Mouse (Mus musculus) left cerebral cortex, postnatal 4 days (tissue): ENCODE data around the gene Cul4b. TPM values are rescaled to one million over a fixed set of nuclear protein-coding genes. Genes with fewer than 3 reads are reported as not detected.
"Not testable (repeated sequence)": the region's sequence is repeated elsewhere in the genome, so short reads cannot be mapped to it uniquely, and the experiment has no call there.

Experiments used
- DNase-seq: peaks from one replicate; pipeline ENCODE4 v3.0.0-alpha.2; 2022
- intact Hi-C: fragments of 180-260 bp; cut with DNase I; formaldehyde crosslinking; loops from one replicate; pipeline ENCODE4 v1.15.1; 2025
- total RNA-seq, 2 experiments: library from RNA; stranded (reverse); gene quantifications; 2 replicates each; pipeline ENCODE4 v1.2.3; 2021

Cul4b gene
- 10 to 100 TPM; 34.2 to 37.8 TPM for total RNA-seq

DNA sequence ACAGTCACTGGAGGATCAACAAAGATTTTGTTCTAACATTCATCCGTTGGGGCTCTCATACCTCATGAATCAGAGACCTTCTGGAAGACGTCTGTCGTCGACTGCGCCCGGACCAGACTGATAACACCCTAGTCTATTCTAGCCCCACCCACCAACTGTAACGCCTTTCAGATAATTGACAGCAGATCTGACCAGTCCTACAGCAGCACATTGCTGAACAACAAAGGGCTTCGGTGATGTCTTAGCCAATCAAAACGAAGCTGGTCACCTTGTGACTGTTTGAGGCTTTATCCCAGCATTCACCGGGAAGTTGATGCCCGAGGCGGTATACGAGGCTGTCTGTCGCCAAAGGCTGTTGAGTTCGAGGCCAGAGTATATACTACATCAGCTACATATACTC, at the start of gene Cul4b:
Gene Cul4b (minus strand): TSS at position 119 of the 400 bp plus-strand sequence.
- intact Hi-C loops: no loop called here
- DNase-seq: no peak

DNA sequence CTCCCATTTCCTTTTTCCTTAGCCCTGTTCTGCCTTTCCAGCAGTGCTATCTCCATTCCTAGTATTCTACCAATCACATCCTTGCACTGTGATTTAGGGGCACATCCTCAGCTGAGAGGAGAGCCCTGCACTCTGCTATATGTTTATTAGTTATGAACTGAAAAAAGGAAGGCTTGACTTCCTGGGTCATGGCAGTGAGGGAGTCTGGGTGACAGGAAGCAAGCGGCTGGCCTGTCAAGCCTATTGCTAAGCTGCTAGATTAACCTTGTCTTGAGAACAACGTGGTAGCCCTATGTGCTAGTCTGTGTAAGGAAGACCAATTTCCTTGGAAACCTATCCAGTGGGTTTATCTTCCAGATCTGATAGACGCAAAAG, 25.0 kb upstream of the Cul4b start:
- DNase-seq: peak; percentile 8
- intact Hi-C loops: no loop called here

DNA sequence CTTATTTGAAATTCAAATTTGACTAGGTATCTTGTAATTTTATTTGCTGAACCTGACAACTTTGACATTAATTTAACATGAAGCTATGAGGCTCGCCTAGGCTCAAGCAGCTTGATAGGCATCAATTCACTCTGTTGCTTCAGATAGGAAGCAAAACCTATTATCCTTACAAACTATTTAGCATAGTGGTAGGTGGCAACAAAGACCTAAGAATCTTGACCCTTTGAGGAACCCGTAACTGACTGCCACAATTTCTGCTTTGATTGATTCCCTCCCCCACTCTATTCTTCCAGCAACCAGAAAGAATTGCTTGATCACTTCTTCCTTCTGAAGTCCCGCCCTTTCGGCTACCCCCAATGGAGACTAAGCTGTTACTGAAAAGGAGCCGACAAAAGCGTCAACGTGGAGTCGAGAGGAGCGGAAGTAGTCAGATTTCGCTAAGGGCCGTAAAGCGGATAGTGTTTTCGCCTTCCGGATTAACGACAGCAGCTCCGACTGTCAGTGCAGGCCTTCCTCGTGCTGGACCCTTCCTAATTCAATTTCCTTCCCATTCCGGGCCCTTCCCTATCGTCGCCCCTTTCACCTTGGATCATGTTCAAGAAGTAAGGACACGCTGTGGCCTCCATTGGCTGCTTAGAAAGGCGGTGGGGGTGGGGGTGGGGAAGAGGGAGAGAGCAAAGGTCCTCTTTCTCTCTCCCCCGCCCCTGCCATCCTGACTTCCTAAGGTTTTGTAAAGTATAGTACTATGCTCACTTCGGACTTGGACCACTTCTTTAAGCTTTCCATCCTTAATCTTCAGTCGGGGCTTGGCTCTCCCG, 24.4 kb upstream of the Cul4b start, which contains the start of gene Mcts1:
Gene Mcts1 (plus strand): TSS at position 402 of the 818 bp plus-strand sequence.
- DNase-seq: peak; percentile 74
- intact Hi-C loops: no loop called here

DNA sequence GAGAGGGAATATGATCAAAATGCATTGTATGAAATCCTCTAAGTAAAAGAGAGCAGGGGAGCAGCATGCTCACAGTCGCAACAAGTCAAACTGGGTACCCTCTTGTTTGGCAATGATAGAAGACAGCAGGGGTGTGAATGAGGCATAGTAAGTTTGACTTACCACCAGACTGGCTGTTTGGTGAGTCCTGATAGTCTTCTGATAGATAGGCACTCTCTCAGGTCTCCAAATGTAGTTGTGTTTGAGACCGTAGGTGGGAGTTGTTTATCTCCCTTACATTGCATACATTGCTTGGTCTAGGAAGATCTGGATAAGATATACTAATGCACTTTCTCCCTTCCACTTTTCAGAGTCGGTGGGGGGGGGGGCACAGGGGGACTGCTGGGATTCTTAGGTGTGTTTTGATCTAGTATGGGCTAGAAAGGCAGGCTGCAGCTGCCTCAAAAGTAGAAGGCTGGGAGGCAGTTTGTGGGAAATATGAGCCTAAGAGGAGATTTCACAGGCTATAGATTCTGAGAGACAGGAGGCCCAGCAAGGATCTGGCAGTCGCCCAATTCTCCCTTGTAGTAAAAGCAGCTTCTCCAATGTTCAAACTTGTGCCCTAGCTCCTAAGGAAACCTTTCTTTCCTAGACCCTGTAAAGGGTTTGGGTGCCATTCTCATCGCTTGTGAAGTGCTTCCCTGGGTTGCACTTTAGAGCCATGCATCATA, 17.3 kb upstream of the Cul4b start:
- DNase-seq: peak; percentile 16
- intact Hi-C loops: no loop called here

DNA sequence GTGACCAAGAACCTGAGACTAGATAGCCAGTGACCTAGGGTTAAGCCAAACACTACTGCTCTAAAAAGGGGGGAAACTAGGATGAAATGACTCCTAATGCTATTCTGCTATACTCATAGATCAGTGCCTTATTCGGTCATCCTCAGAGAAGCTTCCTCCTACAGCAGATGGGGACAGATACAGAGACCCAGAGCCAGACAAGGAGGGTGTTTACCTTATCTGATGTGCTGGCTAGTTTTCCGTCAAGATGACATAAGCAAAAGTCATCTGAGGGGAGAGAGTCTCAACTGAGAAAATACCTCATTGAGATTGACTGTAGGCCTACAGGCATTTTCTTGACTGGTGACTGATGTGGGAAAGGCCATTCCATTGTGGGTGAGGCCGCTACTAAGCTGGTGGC, 15.8 kb upstream of the Cul4b start:
- intact Hi-C loops: no loop called here
- no peak for DNase-seq

DNA sequence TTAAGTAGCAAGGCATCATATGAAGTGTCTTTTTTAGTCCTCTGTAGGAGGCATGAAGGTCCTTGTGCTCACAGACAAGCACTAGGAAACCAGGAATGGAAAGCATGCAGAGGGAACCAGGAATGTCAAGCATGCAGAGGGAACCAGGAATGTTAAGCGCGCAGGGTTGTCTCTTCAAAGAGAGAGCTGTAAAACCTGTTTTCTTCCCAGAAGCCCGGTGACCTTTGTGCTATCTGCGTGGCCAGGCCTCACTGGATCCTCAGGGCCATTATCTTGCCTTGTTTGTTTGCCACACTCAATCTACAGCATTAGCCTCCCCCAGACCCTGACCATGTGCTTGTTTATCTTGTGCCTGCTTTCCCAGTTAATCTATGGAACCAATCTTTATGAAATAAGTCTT, 13.8 kb upstream of the Cul4b start:
- intact Hi-C loops: no loop called here
- DNase-seq: no peak

DNA sequence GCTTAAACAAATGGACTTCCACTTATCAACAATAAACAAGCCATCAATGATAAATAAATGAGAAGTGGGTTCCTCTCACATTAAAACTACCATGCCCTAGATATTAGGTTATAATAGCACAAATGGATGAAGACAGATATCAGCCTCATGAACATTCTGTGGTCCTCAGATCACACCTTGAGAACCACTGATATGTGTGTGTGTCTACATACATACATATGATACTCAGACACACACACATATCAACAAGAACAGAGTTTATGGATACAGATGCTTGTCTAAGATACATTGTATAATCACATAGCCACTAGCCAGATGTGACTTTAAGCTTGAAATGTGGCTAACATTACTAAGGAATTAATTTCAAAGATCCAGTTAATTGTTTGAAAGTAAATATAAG, 7.3 kb upstream of the Cul4b start:
- no peak for DNase-seq
- intact Hi-C loops: no loop called here

DNA sequence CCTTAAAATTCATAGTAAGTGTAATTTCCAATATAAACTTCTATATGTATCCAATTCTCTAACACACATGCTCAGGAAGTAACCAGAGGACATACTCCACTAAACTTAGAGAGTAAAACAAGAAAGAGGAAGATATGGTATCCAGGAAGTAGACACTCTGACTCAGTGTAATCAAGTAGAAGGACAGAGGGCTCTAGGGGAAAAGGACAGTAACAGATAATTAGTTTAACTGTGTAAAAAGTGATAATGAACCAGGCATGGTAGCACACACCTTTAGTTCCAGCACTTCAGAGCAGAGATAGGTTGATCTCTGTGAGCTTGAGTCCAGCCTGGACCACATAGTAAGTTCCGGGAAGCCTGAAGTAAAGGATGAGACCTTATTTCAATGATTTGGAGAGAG, 5.1 kb upstream of the Cul4b start:
- DNase-seq: no peak
- intact Hi-C loops: no loop called here

DNA sequence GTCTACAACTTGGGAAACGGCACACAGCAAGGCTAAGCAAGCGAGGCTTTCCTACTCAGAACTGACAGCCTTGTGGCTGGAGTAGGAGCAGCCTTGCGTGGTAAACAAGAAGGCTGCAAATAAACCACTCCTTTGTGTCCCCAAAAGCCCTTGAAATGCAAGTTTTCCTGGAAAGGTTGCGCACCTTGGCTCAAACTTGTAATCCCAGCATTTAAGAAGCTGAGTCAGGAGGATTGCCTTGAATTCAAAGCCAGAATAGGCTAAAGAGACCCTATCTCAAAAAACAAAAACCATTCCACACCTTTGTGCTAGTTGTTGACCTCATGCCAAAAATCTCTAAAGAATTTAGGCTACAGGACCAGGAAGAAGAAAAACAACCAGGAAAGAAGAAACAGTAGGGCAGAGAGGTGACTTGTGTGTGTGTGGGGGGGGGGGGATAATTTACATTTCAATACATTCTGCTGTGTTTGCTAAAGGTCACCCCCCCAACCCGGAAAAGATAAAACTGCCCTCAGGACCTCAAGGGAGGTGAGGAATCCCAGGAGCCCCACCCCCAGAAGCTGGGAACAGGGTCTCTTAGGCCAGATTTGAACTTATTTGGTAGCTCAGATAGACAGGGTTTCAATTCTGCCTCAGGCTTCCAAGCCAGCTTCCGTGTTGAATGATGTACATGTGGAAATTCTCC, 9.3 kb downstream of the Cul4b start:
- intact Hi-C loops: no loop called here
- DNase-seq: no peak

DNA sequence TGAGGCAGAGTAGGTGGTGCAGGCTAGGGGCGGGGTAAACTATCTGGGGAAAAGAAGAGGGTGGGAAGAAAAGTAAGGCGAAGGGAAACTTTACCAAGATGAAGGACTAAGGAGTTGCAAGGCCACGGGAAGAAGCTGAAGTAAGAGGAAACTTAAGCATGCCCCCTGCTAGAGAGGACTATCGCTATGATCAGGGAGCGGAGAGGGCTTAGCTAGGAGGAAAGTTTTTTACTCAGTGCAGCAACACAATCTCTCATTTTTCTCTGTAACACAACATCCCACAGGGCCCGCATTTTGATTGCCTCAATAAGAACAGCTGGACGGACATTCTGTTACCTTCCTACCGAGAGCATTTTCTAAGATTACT, 10.8 kb downstream of the Cul4b start:
- intact Hi-C loops: no loop called here
- no peak for DNase-seq

DNA sequence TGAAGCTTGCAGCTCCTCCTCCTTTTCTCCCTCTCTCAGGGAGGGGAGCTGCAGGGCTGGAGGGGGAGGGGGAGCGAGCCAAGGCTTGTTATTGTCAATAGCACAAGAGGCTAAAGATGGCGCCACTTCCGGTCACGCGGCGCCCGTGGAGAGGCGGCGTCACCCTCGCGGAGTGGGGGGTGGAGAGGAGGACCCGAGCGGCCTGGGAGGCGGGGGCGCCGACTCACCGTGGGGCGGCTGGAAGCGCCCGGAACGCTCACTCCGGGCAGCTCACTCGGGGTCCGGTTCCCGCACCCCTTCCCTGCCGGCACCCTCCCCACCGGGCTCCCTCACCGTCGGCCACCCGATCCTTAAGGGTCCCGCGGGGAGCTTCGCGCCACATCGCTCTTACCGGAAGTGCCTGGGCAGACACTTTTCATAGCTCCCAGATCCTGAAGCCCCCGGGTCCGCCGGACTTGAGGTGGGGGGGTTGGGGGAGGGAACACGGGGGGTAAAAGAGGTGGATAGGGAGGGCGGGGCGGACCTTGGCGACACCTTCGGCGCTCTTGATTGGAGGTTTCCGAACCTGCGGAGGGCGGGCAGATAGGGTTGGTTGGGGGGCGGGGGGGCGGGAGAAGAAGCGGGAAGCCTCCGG, 11.3 kb downstream of the Cul4b start:
- DNase-seq: peak; percentile 90

DNA sequence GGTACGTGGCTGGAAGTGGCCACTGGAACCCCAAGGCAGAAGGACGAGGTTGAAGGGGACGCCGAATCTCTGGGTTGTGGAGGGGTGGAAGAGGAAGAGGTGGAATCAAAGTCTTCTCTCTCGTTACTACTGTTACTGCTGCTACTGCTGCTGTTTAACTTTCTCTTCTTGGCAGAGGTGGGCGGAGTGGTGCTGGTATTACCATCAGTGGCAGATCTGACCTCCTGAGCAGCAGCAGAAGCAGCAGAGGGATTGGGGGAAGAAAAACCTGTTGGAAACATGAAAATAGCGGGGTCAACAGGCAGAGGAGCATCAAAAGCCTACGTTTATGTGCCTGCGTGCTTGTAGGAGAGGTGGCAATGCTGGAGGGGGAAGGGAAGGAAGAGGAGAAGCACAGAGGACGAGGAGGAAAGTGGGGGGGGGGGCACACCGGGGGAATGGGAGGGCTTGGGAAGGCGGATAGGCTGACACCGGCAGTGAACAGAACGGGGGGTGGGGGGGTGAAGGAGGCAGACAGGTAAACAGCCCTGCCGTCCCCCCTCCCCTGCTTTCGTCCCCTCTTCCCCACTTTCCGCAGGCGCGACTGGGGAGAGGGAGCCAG, 12.0 kb downstream of the Cul4b start:
- no peak for DNase-seq
- intact Hi-C loops: no loop called here

More for the DNA sequence above, 11.3 kb downstream of the Cul4b start:
- intact Hi-C loops: no loop called here

DNA sequence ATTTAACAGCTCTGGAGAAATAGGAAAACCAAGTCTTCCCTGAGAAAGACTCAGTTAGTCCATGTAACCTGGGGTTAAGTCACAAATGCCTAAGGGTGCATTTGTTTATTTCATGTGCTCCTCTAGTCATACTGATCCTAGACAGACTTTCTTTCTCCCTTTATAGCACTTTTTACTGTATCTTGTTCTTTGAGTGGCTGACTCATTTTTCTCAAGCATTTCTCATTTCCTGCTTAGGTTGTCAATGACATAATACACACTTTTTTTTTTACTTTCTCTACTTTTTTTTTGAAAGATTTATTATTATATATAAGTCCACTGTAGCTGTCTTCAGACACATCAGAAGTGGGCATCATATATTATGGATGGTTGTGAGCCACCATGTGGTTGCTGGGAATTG, 22.7 kb downstream of the Cul4b start:
- DNase-seq: no peak
- intact Hi-C loops: no loop called here

DNA sequence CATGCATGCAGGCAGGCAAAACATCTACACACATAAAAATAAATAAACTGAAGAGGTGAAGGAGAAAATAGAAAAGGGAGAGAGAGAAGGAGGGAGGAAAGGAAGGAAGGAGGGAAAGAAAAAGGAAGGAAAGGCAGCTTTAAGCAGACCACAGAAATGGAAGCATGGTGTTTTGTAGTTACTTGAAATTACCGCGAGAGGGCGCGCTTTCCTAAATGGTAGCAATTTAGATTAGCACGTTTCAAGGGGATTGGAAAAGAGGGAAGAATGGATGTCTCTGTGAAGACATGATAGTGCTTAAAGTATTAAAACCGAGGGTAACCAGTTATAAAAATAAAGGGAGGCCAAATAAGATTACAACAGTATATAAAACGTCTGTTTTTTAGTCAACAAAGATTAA, 61.4 kb downstream of the Cul4b start:
- DNase-seq: peak; percentile 35
- intact Hi-C loops: no loop called here

DNA sequence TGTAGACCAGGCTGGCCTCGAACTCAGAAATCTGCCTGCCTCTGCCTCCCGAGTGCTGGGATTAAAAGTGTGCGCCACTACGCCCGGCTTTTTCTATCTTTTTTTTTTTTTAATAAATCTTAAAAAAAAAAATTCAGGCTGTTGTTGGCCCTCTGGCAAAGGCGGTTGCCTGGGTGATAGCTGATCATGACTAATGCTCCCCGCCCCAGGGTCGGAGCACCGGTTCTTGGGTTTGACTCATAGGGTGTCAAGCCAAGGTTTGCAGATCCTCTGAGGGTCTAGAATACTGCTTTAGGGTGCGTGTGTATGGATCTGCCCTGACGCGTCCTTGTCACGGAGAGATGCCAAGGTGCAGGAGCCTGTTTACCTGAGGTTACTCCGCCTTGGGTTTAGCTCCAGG, 71.2 kb downstream of the Cul4b start:
- no peak for DNase-seq
- intact Hi-C loops: no loop called here

DNA sequence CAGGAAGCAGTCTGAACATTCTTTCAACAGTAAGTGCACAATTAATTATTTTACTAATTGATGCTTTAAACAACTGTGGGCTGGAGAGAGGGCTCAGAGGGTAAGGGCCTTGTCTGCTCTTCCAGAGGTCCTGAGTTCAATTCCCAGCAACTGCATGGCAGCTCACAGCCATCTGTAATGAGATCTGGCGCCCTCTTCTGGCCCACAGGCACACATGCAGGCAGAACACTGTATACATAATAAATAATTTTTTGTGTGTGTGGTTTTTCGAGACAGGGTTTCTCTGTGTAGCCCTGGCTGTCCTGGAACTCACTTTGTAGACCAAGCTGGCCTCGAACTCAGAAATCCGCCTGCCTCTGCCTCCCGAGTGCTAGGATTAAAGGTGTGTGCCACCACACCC, 73.8 kb downstream of the Cul4b start:
- intact Hi-C loops, DNase-seq: not testable (repeated sequence)

DNA sequence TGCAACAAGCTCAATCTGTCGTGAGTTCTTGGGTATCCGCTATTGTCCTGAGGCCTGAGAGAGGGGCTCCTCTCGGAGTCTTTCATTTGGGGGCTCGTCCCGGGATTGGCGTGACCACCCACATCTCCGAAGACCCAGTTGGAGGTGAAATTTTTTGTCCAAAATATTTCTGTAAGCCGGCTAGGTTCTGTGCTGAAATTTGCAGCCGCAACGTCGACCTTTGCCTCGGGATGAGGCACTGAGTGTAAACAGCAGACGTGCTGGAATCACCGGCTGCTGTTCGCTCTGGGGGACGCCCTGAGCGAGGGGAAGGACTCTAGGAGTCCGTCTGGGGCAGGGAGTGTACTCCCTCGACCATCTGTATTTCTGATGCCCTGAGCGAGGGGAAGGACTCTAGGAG, 90.5 kb downstream of the Cul4b start:
- intact Hi-C loops: not testable (repeated sequence)

More for the DNA sequence above, 90.5 kb downstream of the Cul4b start:
- DNase-seq: not testable (repeated sequence)
